Mouse (Mus musculus): ENCODE measurements around the gene Acsl3. TPM values are rescaled to one million over a fixed set of nuclear protein-coding genes. Genes with fewer than 3 reads are reported as not detected.

Gene Acsl3
- total RNA-seq, 1 experiment = 76.4 TPM

- H3K36me3 ChIP-seq (ENCODE audit: control insufficient read depth, insufficient read depth, low read length, poor library complexity, severe bottlenecking) = peaks cover 24% of the 10 kb centered on the region
Measured at GRCm38 (mm10) chr1:78666585-78666984, 9.0 kb downstream of the Acsl3 start.

GRCm38 (mm10) chr1:78682291-78682690 lies 24.7 kb downstream of the Acsl3 start:
- no peaks in the 10 kb centered on the region; the same call in 1 of the 2 replicates for H3K36me3 ChIP-seq (ENCODE audit: control insufficient read depth, insufficient read depth, low read length, poor library complexity, severe bottlenecking)
- no peak overlapping the region for H3K4me3 ChIP-seq (ENCODE audit: insufficient read depth in 1 of 2, low read depth in 1 of 2, low read length in 2 of 2, poor library complexity in 1 of 2, severe bottlenecking in 1 of 2)
- no peaks in the 10 kb centered on the region for H3K9me3 ChIP-seq (ENCODE audit: control insufficient read depth, insufficient read depth, low read depth, low read length)
- H3K9ac ChIP-seq (ENCODE audit: insufficient read depth, low read depth, low read length, poor library complexity, severe bottlenecking) = no peak overlapping the region
- no peaks in the 10 kb centered on the region for H3K4me1 ChIP-seq (ENCODE audit: control insufficient read depth in 2 of 2, insufficient read depth in 2 of 2, low read length in 2 of 2, poor library complexity in 1 of 2)
- no peak for DNase-seq (ENCODE audit: low read depth, low spot score)
- H3K27ac ChIP-seq (ENCODE audit: insufficient read depth, low read depth, low read length, poor library complexity, severe bottlenecking) = no peak overlapping the region
- in situ Hi-C loops (cut with MboI; ENCODE audit: low sequenced_read_pairs in 2 of 2, unreplicated experiment in 2 of 2) = no loop called here
- TF ChIP-seq MAFK (IDR thresholded peaks at IDR 0.05; ENCODE audit: insufficient read depth, low read depth, low read length) = no peak
- TF ChIP-seq ZNF384 (IDR thresholded peaks at IDR 0.05; ENCODE audit: low read depth, low read length) = no peak
- no peak for TF ChIP-seq HCFC1 (IDR thresholded peaks at IDR 0.05; ENCODE audit: borderline replicate concordance, insufficient read depth, low read length)

More at GRCm38 (mm10) chr1:78666585-78666984, 9.0 kb downstream of the Acsl3 start:
- Histone ChIP-seq H3K4me3 (ENCODE audit: insufficient read depth in 1 of 2, low read depth in 1 of 2, low read length in 2 of 2, poor library complexity in 1 of 2, severe bottlenecking in 1 of 2) (no peak overlapping the region), H3K27ac (ENCODE audit: insufficient read depth, low read depth, low read length, poor library complexity, severe bottlenecking) (no peak overlapping the region), H3K4me1 (ENCODE audit: control insufficient read depth in 2 of 2, insufficient read depth in 2 of 2, low read length in 2 of 2, poor library complexity in 1 of 2) (no peaks in the 10 kb centered on the region), H3K9ac (ENCODE audit: insufficient read depth, low read depth, low read length, poor library complexity, severe bottlenecking) (no peak overlapping the region), H3K9me3 (ENCODE audit: control insufficient read depth, insufficient read depth, low read depth, low read length) (no peaks in the 10 kb centered on the region)
- TF ChIP-seq ZNF384 (IDR thresholded peaks at IDR 0.05; ENCODE audit: low read depth, low read length) = no peak
- TF ChIP-seq ZC3H11A (IDR thresholded peaks at IDR 0.05; ENCODE audit: borderline replicate concordance, low read depth, low read length) = no peak
- TF ChIP-seq MAFK (IDR thresholded peaks at IDR 0.05; ENCODE audit: insufficient read depth, low read depth, low read length) = no peak
- TF ChIP-seq HCFC1 (IDR thresholded peaks at IDR 0.05; ENCODE audit: borderline replicate concordance, insufficient read depth, low read length) = no peak
- TF ChIP-seq CHD2 (IDR thresholded peaks at IDR 0.05; ENCODE audit: low read depth, low read length) = no peak
- in situ Hi-C loops (cut with MboI; ENCODE audit: low sequenced_read_pairs in 2 of 2, unreplicated experiment in 2 of 2) = no loop called here
- no peak for DNase-seq (ENCODE audit: low read depth, low spot score)

GRCm38 (mm10) chr1:78684128-78684527 lies 26.5 kb downstream of the Acsl3 start:
- in situ Hi-C loops (cut with MboI; ENCODE audit: low sequenced_read_pairs in 2 of 2, unreplicated experiment in 2 of 2) = no loop called here
- peaks cover 5% of the 10 kb centered on the region for H3K36me3 ChIP-seq (ENCODE audit: control insufficient read depth, insufficient read depth, low read length, poor library complexity, severe bottlenecking)
- no peak for DNase-seq (ENCODE audit: low read depth, low spot score)

GRCm38 (mm10) chr1:78686872-78687271 lies 29.2 kb downstream of the Acsl3 start:
- peaks cover 8% of the 10 kb centered on the region for H3K36me3 ChIP-seq (ENCODE audit: control insufficient read depth, insufficient read depth, low read length, poor library complexity, severe bottlenecking)
- in situ Hi-C loops (cut with MboI; ENCODE audit: low sequenced_read_pairs in 2 of 2, unreplicated experiment in 2 of 2) = no loop called here
- no peak overlapping the region for H3K4me3 ChIP-seq (ENCODE audit: insufficient read depth in 1 of 2, low read depth in 1 of 2, low read length in 2 of 2, poor library complexity in 1 of 2, severe bottlenecking in 1 of 2)
- TF ChIP-seq ZC3H11A (IDR thresholded peaks at IDR 0.05; ENCODE audit: borderline replicate concordance, low read depth, low read length) = no peak
- no peak overlapping the region for H3K9ac ChIP-seq (ENCODE audit: insufficient read depth, low read depth, low read length, poor library complexity, severe bottlenecking)
- H3K27ac ChIP-seq (ENCODE audit: insufficient read depth, low read depth, low read length, poor library complexity, severe bottlenecking) = no peak overlapping the region
- no peak for DNase-seq (ENCODE audit: low read depth, low spot score)
- no peaks in the 10 kb centered on the region for H3K4me1 ChIP-seq (ENCODE audit: control insufficient read depth in 2 of 2, insufficient read depth in 2 of 2, low read length in 2 of 2, poor library complexity in 1 of 2)
- H3K9me3 ChIP-seq (ENCODE audit: control insufficient read depth, insufficient read depth, low read depth, low read length) = no peaks in the 10 kb centered on the region

More at GRCm38 (mm10) chr1:78684128-78684527, 26.5 kb downstream of the Acsl3 start:
- H3K9me3 ChIP-seq (ENCODE audit: control insufficient read depth, insufficient read depth, low read depth, low read length) = no peaks in the 10 kb centered on the region
- H3K4me1 ChIP-seq (ENCODE audit: control insufficient read depth in 2 of 2, insufficient read depth in 2 of 2, low read length in 2 of 2, poor library complexity in 1 of 2) = no peaks in the 10 kb centered on the region
- no peak overlapping the region for H3K4me3 ChIP-seq (ENCODE audit: insufficient read depth in 1 of 2, low read depth in 1 of 2, low read length in 2 of 2, poor library complexity in 1 of 2, severe bottlenecking in 1 of 2)
- no peak overlapping the region for H3K9ac ChIP-seq (ENCODE audit: insufficient read depth, low read depth, low read length, poor library complexity, severe bottlenecking)
- TF ChIP-seq ZNF384 (IDR thresholded peaks at IDR 0.05; ENCODE audit: low read depth, low read length) (no peak), HCFC1 (IDR thresholded peaks at IDR 0.05; ENCODE audit: borderline replicate concordance, insufficient read depth, low read length) (no peak), CHD2 (IDR thresholded peaks at IDR 0.05; ENCODE audit: low read depth, low read length) (no peak), ZC3H11A (IDR thresholded peaks at IDR 0.05; ENCODE audit: borderline replicate concordance, low read depth, low read length) (no peak), MAFK (IDR thresholded peaks at IDR 0.05; ENCODE audit: insufficient read depth, low read depth, low read length) (no peak)
- no peak overlapping the region for H3K27ac ChIP-seq (ENCODE audit: insufficient read depth, low read depth, low read length, poor library complexity, severe bottlenecking)

- no peak for TF ChIP-seq HCFC1 (IDR thresholded peaks at IDR 0.05; ENCODE audit: borderline replicate concordance, insufficient read depth, low read length)
- no peak for TF ChIP-seq ZC3H11A (IDR thresholded peaks at IDR 0.05; ENCODE audit: borderline replicate concordance, low read depth, low read length)
- no peak for TF ChIP-seq CHD2 (IDR thresholded peaks at IDR 0.05; ENCODE audit: low read depth, low read length)
- no peak for TF ChIP-seq ZNF384 (IDR thresholded peaks at IDR 0.05; ENCODE audit: low read depth, low read length)
- no peak for TF ChIP-seq MAFK (IDR thresholded peaks at IDR 0.05; ENCODE audit: insufficient read depth, low read depth, low read length)
- DNase-seq (ENCODE audit: low read depth, low spot score) = no peak
- Histone ChIP-seq H3K27ac (ENCODE audit: insufficient read depth, low read depth, low read length, poor library complexity, severe bottlenecking) (no peak overlapping the region), H3K36me3 (ENCODE audit: control insufficient read depth, insufficient read depth, low read length, poor library complexity, severe bottlenecking) (peaks cover 13% of the 10 kb centered on the region), H3K4me3 (ENCODE audit: insufficient read depth in 1 of 2, low read depth in 1 of 2, low read length in 2 of 2, poor library complexity in 1 of 2, severe bottlenecking in 1 of 2) (no peak overlapping the region), H3K9me3 (ENCODE audit: control insufficient read depth, insufficient read depth, low read depth, low read length) (no peaks in the 10 kb centered on the region), H3K9ac (ENCODE audit: insufficient read depth, low read depth, low read length, poor library complexity, severe bottlenecking) (no peak overlapping the region), H3K4me1 (ENCODE audit: control insufficient read depth in 2 of 2, insufficient read depth in 2 of 2, low read length in 2 of 2, poor library complexity in 1 of 2) (no peaks in the 10 kb centered on the region)
- in situ Hi-C loops (cut with MboI; ENCODE audit: low sequenced_read_pairs in 2 of 2, unreplicated experiment in 2 of 2) = no loop called here
Measured at GRCm38 (mm10) chr1:78688149-78688548, 30.5 kb downstream of the Acsl3 start.
